Mouse (Mus musculus) neural tube, embryonic 13.5 days (tissue): ENCODE results near the gene Xrcc1. TPM values are rescaled to one million over a fixed set of nuclear protein-coding genes. Genes with fewer than 3 reads are reported as not detected.

Experiments used
- ATAC-seq: fragments of 200-750 bp; cut with Nextera tagmentation; 2 replicates; pipeline ENCODE4 v1.8.0; 2017; ENCODE audit warnings: low read depth, mild to moderate bottlenecking, moderate TSS enrichment, moderate library complexity
- H3K27ac ChIP-seq: fragments of 300-500 bp; sonication (generic); replicated peaks from 2 replicates; pipeline ENCODE4 v1.5.1; 2015; ENCODE audit warnings: moderate library complexity, mild to moderate bottlenecking, inconsistent platforms
- H3K27me3 ChIP-seq: fragments of 300-500 bp; sonication (generic); 2 replicates; pipeline ENCODE4 v1.6.1; 2015; ENCODE audit warnings: mild to moderate bottlenecking, inconsistent platforms
- H3K36me3 ChIP-seq: fragments of 300-500 bp; sonication (generic); 2 replicates; pipeline ENCODE4 v1.6.1; 2015; ENCODE audit warnings: mild to moderate bottlenecking, inconsistent platforms
- H3K4me1 ChIP-seq: fragments of 300-500 bp; sonication (generic); replicated peaks from 2 replicates; pipeline ENCODE4 v1.6.1; 2015; ENCODE audit warnings: inconsistent platforms
- H3K4me2 ChIP-seq: fragments of 300-500 bp; sonication (generic); 2 replicates; pipeline ENCODE4 v1.6.1; 2015; ENCODE audit warnings: inconsistent platforms, mild to moderate bottlenecking, moderate library complexity
- H3K4me3 ChIP-seq: fragments of 300-500 bp; sonication (generic); 2 replicates; pipeline ENCODE4 v1.5.1; 2015; ENCODE audit warnings: mild to moderate bottlenecking, inconsistent platforms
- H3K9ac ChIP-seq: fragments of 300-500 bp; sonication (generic); 2 replicates; pipeline ENCODE4 v1.6.1; 2015; ENCODE audit warnings: moderate library complexity, mild to moderate bottlenecking, inconsistent platforms
- H3K9me3 ChIP-seq: fragments of 300-500 bp; sonication (generic); 2 replicates; pipeline ENCODE4 v1.6.1; 2016; ENCODE audit warnings: inconsistent platforms
- WGBS: fragments of 180-500 bp; shearing (Covaris S2); methylation state at CpG from one replicate; pipeline ENCODE4 v1.1.7; 2015; 5-methylcytosine and 5-hydroxymethylcytosine counted together
- polyA plus RNA-seq: library from polyadenylated mRNA; unstranded; fragments of >200 nt; fragmentation: Nextera tagmentation; extraction: Ambion mirVana; gene quantifications from 2 replicates; pipeline ENCODE4 v1.2.1, GENCODE M21; 2015

Gene Xrcc1
- polyA plus RNA-seq, 1 experiment from 2014 or later: 66.3 TPM

DNA sequence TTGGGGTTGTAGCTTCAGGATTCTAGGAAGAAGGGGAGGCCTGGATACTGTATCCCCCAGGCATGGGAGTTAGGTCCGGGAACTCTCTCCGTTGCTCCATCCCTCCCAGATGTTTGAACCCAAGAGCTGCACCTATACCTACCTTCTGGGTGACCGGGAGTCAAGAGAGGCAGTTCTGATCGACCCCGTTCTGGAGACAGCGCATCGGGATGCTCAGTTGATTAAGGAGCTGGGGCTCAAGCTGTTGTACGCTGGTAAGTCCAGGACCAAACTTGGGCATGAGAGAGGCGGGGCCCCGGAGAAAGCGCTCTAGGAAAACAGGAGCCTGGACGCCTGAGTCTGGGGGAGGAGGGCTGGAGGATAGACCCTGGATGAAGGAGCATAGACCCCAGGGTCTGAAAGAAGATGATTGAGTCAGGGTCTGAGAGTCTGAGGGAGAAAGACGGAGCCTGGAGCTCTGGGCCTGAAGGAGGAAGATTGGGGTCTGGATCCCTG lies 48.3 kb downstream of the Xrcc1 start:
- Histone ChIP-seq H3K36me3 (no peaks in the 10 kb centered on the region), H3K27me3 (peaks cover 20% of the 10 kb centered on the region), H3K9ac (peak overlapping the region; percentile 75), H3K4me2 (peak overlapping the region; percentile 74), H3K9me3 (no peaks in the 10 kb centered on the region), H3K4me3 (peak overlapping the region; percentile 68), H3K4me1 (peaks cover 19% of the 10 kb centered on the region), H3K27ac (no peak overlapping the region)
- ATAC-seq: 0 out of 2 replicates have a peak, but pooled peaks have one; percentile 15
- 2% methylated on average over 13 of the region's 13 CpGs for WGBS

DNA sequence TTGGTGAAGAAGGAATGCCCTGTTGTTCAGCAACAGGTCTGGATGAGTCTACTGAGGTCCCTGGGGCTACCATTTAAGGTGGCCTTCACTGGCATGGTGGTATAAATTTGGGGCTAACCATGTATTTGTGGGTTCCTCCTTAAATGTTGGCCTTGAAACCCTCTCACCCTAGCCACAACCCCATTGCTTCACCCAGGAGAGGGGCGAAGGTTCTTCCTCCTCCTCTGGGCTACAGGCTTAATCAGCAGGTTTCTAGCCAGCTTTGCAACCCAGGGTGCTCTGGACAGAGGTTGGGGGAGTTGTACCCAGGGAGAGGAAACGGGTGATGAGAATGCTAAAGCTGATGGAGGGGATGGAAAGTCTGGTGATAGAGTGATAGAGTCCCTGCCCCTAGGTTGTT lies 49.4 kb downstream of the Xrcc1 start:
- ATAC-seq: no peak
- Histone ChIP-seq H3K9ac (no peak overlapping the region), H3K4me3 (no peak overlapping the region), H3K36me3 (no peaks in the 10 kb centered on the region), H3K4me2 (no peak overlapping the region), H3K4me1 (peaks cover 19% of the 10 kb centered on the region), H3K9me3 (no peaks in the 10 kb centered on the region), H3K27me3 (peaks cover 20% of the 10 kb centered on the region), H3K27ac (no peak overlapping the region)
- WGBS: 79% methylated on average over 2 of the region's 2 CpGs

DNA sequence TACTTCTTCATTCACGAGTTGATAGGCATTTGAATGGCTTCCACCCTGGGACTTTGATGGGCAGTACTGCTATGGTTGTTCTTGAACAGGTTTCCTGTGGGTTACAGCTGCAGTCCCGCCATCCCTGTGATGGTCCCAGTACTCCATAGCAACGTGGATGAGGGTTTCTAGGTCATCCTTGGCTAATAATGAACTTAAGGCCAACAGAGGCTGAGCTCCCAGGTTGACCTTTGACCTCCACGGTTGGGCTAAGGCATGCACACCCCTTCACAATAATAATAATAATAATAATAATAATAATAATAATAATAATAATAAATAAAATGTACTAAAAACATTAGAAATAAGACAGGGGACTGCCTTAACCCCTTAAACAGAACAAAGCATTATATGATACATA lies 52.0 kb downstream of the Xrcc1 start:
- Histone ChIP-seq H3K27ac (no peak overlapping the region), H3K4me3 (no peak overlapping the region), H3K4me2 (no peak overlapping the region), H3K9ac (no peak overlapping the region), H3K4me1 (peaks cover 18% of the 10 kb centered on the region), H3K36me3 (no peaks in the 10 kb centered on the region), H3K9me3 (no peaks in the 10 kb centered on the region), H3K27me3 (peaks cover 20% of the 10 kb centered on the region)
- ATAC-seq: no peak
- WGBS: 67% methylated on average over 4 of the region's 4 CpGs

DNA sequence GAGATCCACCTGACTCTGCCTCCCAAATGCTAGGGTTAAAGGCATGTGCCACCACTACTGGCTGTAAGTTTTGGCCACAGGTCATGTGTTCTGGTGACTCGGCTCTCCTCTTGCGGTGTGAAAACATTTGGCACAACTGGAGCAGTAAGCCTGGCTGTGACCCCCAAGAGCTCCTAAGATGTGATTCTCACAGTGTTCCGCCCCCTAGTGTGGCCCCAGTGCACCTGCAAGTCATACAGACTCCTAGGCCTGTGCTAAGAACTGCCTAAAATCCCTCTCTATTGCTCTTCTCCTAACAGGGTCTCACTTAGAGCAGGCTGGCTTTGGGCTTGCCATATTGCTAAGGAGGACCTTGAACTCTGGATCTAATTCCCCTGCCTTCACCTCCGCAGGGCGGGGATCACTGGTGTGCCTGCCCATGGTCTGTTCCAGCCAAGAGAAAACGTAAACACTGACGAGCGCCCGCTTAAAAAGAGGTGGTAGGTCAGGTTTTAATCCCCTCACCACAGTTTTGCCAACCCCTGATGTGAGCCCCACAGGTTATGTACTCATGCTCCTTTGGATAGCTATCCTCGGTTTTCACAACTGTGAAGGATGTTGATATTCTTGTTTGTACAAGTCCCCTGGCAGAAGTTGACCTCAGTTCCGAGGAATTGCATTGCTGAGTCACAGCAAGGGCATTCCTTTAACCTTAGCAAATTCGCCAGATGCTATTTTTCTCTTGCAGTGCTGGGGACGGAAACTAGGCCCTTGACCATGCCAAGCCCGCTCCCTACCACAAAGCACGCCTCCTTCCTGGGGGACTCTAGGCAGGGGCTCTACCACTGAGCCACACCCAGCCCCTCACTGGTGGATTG lies 53.4 kb downstream of the Xrcc1 start:
- WGBS: 78% methylated on average over 15 of the region's 15 CpGs
- Histone ChIP-seq H3K9ac (no peak overlapping the region), H3K4me1 (peaks cover 6% of the 10 kb centered on the region), H3K4me2 (no peak overlapping the region), H3K9me3 (no peaks in the 10 kb centered on the region), H3K4me3 (no peak overlapping the region), H3K36me3 (no peaks in the 10 kb centered on the region), H3K27ac (no peak overlapping the region), H3K27me3 (peaks cover 16% of the 10 kb centered on the region)
- 0 out of 2 replicates have a peak, but pooled peaks have one; percentile 4 for ATAC-seq

- peak overlapping the region; percentile 49; the same call in 1 of the 2 replicates for H3K9ac ChIP-seq
- ATAC-seq: peak; percentile 91
- 0 out of 2 replicates have a peak, but pooled peaks cover under 1% of the 10 kb centered on the region for H3K27me3 ChIP-seq
- 3% methylated on average over 13 of the region's 13 CpGs for WGBS
- peak overlapping the region; percentile 22; the same call in 1 of the 2 replicates for H3K4me3 ChIP-seq
- no peaks in the 10 kb centered on the region for H3K36me3 ChIP-seq
- H3K27ac ChIP-seq: peak overlapping the region; percentile 18; the same call in 1 of the 2 replicates
- H3K4me1 ChIP-seq: no peaks in the 10 kb centered on the region; the same call in 1 of the 2 replicates
- no peaks in the 10 kb centered on the region for H3K9me3 ChIP-seq
- peak overlapping the region; percentile 49 for H3K4me2 ChIP-seq
Measured at GRCm38 (mm10) chr7:24600941-24601597, 55.0 kb downstream of the Xrcc1 start.

DNA sequence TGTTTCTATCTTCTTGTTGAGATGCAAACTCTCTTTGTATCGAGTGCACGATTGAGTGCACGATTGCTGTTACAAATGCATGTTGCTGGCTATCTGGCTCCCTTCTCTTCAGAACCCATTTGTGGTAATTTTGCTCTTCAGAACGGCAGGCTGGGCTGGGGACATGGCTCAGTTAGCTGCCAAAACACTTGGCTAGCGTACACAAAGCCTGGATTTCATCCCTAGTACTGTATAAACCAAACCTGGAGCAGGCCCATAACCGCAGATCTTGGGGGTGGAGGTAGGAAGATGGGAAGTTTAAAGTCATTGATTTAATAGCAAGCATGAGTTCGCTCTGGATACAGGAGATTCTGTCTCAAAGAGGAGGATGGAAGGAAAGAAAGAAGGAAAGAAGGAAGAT lies 59.5 kb downstream of the Xrcc1 start:
- no peak overlapping the region for H3K27ac ChIP-seq
- no peak overlapping the region for H3K4me2 ChIP-seq
- H3K9ac ChIP-seq: no peak overlapping the region
- H3K27me3 ChIP-seq: peaks cover 23% of the 10 kb centered on the region
- H3K9me3 ChIP-seq: no peaks in the 10 kb centered on the region
- H3K36me3 ChIP-seq: no peaks in the 10 kb centered on the region; the same call in none of the 2 replicates
- ATAC-seq: no peak
- peaks cover 4% of the 10 kb centered on the region for H3K4me1 ChIP-seq
- no peak overlapping the region for H3K4me3 ChIP-seq
- WGBS: 88% methylated on average over 7 of the region's 7 CpGs

DNA sequence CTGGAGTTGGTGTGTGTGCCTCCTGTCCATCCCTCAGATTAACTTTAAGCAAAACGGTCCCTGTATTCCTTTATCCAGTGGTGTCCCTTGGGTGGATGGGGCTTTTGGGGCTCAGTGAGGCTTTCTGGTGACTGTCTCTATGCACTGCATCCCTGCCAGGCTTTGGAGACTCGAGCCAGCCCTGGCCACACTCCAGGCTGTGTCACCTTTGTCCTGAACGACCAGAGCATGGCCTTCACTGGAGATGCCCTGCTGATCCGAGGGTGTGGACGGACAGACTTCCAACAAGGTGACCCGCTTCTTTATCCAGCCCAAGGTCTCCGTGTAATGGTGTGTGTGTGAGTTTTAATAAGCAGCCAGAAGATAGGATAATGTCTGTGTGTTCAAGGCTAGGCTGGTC lies 60.0 kb downstream of the Xrcc1 start:
- no peaks in the 10 kb centered on the region; the same call in none of the 2 replicates for H3K36me3 ChIP-seq
- H3K4me1 ChIP-seq: peaks cover 9% of the 10 kb centered on the region
- H3K9ac ChIP-seq: no peak overlapping the region
- no peak for ATAC-seq
- H3K4me2 ChIP-seq: no peak overlapping the region
- H3K4me3 ChIP-seq: no peak overlapping the region
- no peak overlapping the region for H3K27ac ChIP-seq
- H3K27me3 ChIP-seq: peaks cover 28% of the 10 kb centered on the region
- WGBS: 85% methylated on average over 7 of the region's 7 CpGs
- no peaks in the 10 kb centered on the region for H3K9me3 ChIP-seq

DNA sequence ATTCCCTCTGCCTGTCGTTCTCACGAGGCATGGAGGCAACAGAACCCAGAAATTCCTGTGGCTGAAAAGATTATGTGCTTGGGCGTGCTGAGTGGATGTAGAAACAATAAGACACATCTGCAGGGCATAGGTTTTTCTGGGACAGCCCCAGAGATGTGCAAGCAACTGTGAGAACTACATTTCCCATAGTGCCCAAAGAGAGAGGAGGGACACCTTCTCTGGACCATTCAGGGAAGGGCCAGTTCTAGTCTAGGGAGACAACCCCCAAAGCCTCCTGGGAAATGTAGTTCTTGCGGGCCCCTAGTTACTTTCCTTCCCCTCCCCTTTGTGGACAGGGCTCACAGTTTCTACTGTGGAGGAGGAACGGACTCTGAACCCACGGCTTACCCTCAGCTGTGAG lies 61.9 kb downstream of the Xrcc1 start:
- ATAC-seq: peak; percentile 69
- WGBS: 56% methylated on average over 6 of the region's 6 CpGs

GRCm38 (mm10) chr7:24608561-24608960 lies 62.5 kb downstream of the Xrcc1 start:
- WGBS: 73% methylated on average over 8 of the region's 8 CpGs
- peaks cover 21% of the 10 kb centered on the region for H3K4me1 ChIP-seq

More for the DNA sequence above, 61.9 kb downstream of the Xrcc1 start:
- no peak overlapping the region for H3K27ac ChIP-seq
- peaks cover 21% of the 10 kb centered on the region for H3K4me1 ChIP-seq
- H3K4me3 ChIP-seq: no peak overlapping the region
- H3K9me3 ChIP-seq: no peaks in the 10 kb centered on the region
- H3K27me3 ChIP-seq: peaks cover 48% of the 10 kb centered on the region
- H3K4me2 ChIP-seq: no peak overlapping the region
- H3K9ac ChIP-seq: no peak overlapping the region
- H3K36me3 ChIP-seq: no peaks in the 10 kb centered on the region; the same call in none of the 2 replicates

DNA sequence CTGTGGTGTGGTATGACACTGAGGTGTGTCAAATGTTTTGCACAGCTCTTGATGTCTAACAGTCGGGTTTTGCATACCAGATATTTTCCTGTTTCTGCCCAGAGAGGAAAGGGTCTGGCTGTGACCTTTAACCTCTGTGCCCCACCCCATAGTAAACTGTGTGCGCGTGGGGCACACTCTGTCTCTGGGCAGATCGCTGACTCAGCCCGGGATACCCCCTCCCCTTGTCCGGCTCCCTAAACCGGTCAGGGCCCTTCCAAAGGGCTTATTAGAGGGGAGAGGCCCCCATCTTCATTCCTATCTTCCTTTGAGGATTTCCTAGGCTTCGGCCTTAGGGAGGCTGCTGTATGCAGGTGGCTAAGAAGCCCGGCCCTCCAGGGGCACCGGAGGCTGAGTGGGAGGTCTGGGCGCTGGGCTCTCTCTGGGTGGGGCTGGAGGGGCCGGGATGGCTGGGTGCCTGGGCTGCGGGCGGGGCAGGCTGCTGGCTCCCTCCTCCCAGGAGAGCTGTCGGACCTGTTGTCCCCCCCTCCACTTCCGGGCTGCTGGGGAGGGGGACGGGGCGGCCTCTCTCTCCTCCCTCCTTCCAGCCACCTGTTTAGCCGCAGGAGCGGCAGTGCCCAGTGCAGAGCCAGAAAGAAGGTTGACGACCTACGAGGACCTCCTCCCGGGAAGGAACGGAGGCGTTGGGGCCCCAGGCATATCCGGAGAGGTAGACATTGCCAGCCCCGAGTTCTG lies 64.2 kb downstream of the Xrcc1 start, which contains the start of gene Phldb3:
Gene Phldb3, plus strand, starts transcription at position 620 of the 735 bp plus-strand sequence.
- H3K27me3 ChIP-seq: peaks cover 63% of the 10 kb centered on the region
- peak within 1 kb of the TSS; percentile 45 for H3K4me2 ChIP-seq
- WGBS: 2% methylated on average over 27 of the region's 27 CpGs
- no peaks in the 10 kb centered on the region; the same call in none of the 2 replicates for H3K36me3 ChIP-seq
- peak within 1 kb of the TSS; percentile 27; the same call in 1 of the 2 replicates for H3K9ac ChIP-seq
- no peaks in the 10 kb centered on the region for H3K9me3 ChIP-seq
- peak; percentile 24; the same call in 1 of the 2 replicates for ATAC-seq
- no peak within 1 kb of the TSS for H3K27ac ChIP-seq
- H3K4me1 ChIP-seq: peaks cover 21% of the 10 kb centered on the region
- peak within 1 kb of the TSS; percentile 29 for H3K4me3 ChIP-seq

More at GRCm38 (mm10) chr7:24608561-24608960, 62.5 kb downstream of the Xrcc1 start:
- Histone ChIP-seq H3K27me3 (peaks cover 53% of the 10 kb centered on the region), H3K36me3 (no peaks in the 10 kb centered on the region; the same call in none of the 2 replicates), H3K9ac (no peak overlapping the region), H3K27ac (no peak overlapping the region), H3K9me3 (no peaks in the 10 kb centered on the region), H3K4me2 (no peak overlapping the region), H3K4me3 (no peak overlapping the region)
- no peak for ATAC-seq

DNA sequence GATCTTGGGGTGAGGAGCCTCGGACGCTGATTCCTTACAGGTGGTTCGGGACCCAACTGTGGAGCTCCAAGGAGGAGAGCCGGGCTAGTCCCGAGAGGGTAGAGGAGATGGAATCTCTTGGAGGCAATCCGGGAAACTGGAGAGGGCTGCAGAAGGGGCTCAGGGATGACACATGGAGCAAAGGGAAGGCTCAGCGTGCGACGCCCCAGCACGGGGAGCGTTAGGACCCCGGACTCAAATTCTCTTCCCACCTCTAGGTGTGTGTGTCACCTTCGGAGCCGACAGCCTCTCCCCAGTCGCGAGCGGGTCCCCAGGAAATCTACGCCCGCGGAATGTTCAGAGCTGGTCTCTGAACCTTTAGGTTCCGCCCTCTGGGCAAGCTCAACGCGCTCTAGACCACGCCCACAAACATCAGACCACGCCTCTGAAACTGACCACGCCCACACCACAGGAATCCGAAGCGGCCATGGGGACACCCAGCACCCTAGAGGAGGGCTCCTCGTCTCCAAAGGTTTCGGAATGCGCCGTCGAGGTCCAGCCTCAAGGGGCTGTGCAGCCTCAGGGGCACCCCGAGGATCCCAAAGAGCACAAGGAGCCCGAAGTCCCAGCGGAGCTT lies 64.9 kb downstream of the Xrcc1 start:
- H3K9me3 ChIP-seq: no peaks in the 10 kb centered on the region
- under 1% methylated on average over 36 of the region's 36 CpGs for WGBS

More for the DNA sequence above, 64.9 kb downstream of the Xrcc1 start:
- Histone ChIP-seq H3K36me3 (no peaks in the 10 kb centered on the region; the same call in none of the 2 replicates), H3K4me1 (peaks cover 21% of the 10 kb centered on the region), H3K27me3 (peaks cover 63% of the 10 kb centered on the region), H3K4me3 (peak overlapping the region; percentile 29), H3K4me2 (peak overlapping the region; percentile 45), H3K27ac (no peak overlapping the region), H3K9ac (no peak overlapping the region)
- peak; percentile 19; the same call in 1 of the 2 replicates for ATAC-seq
